Mouse (Mus musculus) heart, adult 2 months (tissue): ENCODE measurements at regions not wholly inside any gene's neighbourhood (a gene's known extent, or its start where the extent isn't known, plus 50 kb on each side); places are given as distances from the start of the nearest gene placed in this dataset.
A peak's percentile ranks its signal among the peaks of the same experiment; 100 is the strongest.

ENCODE experiments used
- DNase-seq, 2 experiments: peaks; one replicate each; pipeline ENCODE4 v3.0.0; 2021
- H3K27ac ChIP-seq: fragments of 200-600 bp; 2 replicates; pipeline ENCODE4 v1.8.1; 2022
- H3K27me3 ChIP-seq: fragments of 200-500 bp; 2 replicates; pipeline ENCODE4 v1.6.1; 2012; ENCODE audit warnings: mild to moderate bottlenecking, low read length, inconsistent platforms, mixed read lengths; ENCODE audit not compliant: control insufficient read depth, insufficient read depth
- H3K36me3 ChIP-seq: fragments of 200-500 bp; 2 replicates; pipeline ENCODE4 v1.6.1; 2012; ENCODE audit warnings: low read length, inconsistent platforms; ENCODE audit not compliant: control insufficient read depth, insufficient read depth
- H3K4me1 ChIP-seq: fragments of 200-500 bp; 2 replicates; pipeline ENCODE4 v1.6.1; 2011; ENCODE audit warnings: low read length; ENCODE audit not compliant: control insufficient read depth, insufficient read depth
- H3K4me3 ChIP-seq: fragments of 200-600 bp; 2 replicates; pipeline ENCODE4 v1.8.1; 2022
- H3K79me2 ChIP-seq: fragments of 200-500 bp; replicated peaks from 2 replicates; pipeline ENCODE4 v1.6.1; 2012; ENCODE audit warnings: mild to moderate bottlenecking, inconsistent platforms, low read length, moderate library complexity, mixed read lengths; ENCODE audit not compliant: control insufficient read depth, insufficient read depth
- H3K9ac ChIP-seq: fragments of 200-500 bp; 2 replicates; pipeline ENCODE4 v1.6.1; 2012; ENCODE audit warnings: low read depth, mild to moderate bottlenecking, control low read depth, inconsistent platforms, low read length, mixed read lengths
- CTCF ChIP-seq: fragments of 200-600 bp; IDR thresholded peaks from 2 replicates; pipeline ENCODE4 v1.8.1; 2022; ENCODE audit warnings: antibody characterized with exemption, mild to moderate bottlenecking, moderate library complexity
- EP300 ChIP-seq: fragments of 200-500 bp; IDR thresholded peaks from 2 replicates; pipeline ENCODE4 v1.6.1; 2011; ENCODE audit warnings: low read depth, low read length, control low read depth; ENCODE audit not compliant: insufficient read depth
- POLR2A ChIP-seq: fragments of 200-500 bp; IDR thresholded peaks from 2 replicates; pipeline ENCODE4 v1.6.1; 2011; ENCODE audit warnings: mild to moderate bottlenecking, low read depth, low read length, control low read depth; ENCODE audit not compliant: insufficient read depth
- WGBS: fragments of 180-500 bp; shearing (Covaris S2); methylation state at CpG from one replicate; pipeline ENCODE4 v1.1.7; 2018; 5-methylcytosine and 5-hydroxymethylcytosine counted together
- intact Hi-C: fragments of 180-260 bp; cut with DNase I; formaldehyde crosslinking; loops from one replicate; pipeline ENCODE4 v1.15.1; 2025

DNA sequence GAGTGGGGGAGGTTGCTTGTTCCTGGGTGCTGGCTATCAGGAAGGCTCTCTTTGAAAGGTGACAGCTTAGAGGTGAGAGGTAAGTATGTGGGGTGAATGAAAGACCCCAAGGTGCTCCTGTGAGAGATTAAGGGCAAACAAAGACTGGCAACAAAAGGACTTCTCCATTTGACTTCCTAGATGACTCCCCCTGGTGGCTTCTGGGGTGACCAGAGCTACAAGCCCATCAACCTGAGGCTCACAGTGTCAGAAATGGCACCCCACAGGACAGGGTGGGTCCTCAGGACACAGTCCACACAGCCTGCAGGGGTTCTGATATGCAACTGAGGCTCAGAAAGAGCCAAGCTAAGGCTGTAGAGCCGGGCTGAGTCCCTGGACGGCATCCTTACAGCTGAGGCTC is 81.2 kb upstream of the Runx3 start:
- Histone ChIP-seq H3K79me2 (no peaks in the 10 kb centered on the region), H3K27ac (no peak overlapping the region), H3K36me3 (no peaks in the 10 kb centered on the region), H3K27me3 (no peaks in the 10 kb centered on the region), H3K4me1 (no peaks in the 10 kb centered on the region), H3K4me3 (no peak overlapping the region), H3K9ac (no peak overlapping the region)
- TF ChIP-seq CTCF (peak; percentile 14; the same call in 1 of the 2 replicates), EP300 (no peak)
- intact Hi-C loops, result no loop called here
- 75% methylated on average over 2 of the region's 2 CpGs for WGBS
- no peak for DNase-seq

DNA sequence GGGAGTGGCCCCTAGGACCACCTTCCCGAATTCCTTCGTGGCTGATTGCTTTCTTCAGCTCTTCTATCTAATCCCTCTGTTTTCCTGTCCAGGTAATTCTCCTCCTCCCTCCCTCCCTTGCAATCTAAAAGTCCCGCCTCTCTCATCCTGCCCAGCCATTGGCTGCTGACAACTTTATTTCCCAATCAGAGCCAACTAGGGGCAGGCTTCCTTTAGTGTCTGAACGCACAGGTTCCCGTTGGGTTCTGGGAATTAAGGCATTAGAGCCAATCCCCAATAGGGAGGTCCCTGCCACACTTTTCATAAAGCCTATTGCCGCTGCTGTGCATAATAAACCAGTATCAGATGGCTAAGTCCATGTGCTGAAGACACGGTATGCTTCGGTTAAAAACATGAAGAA is 78.5 kb upstream of the Runx3 start:
- no peak overlapping the region for H3K9ac ChIP-seq
- H3K27ac ChIP-seq, result no peak overlapping the region
- no peaks in the 10 kb centered on the region for H3K36me3 ChIP-seq
- TF ChIP-seq POLR2A (no peak), CTCF (no peak), EP300 (no peak)
- H3K4me3 ChIP-seq, result no peak overlapping the region
- intact Hi-C loops, result no loop called here
- no peak for DNase-seq
- no peaks in the 10 kb centered on the region for H3K79me2 ChIP-seq
- H3K4me1 ChIP-seq, result no peaks in the 10 kb centered on the region
- no peaks in the 10 kb centered on the region for H3K27me3 ChIP-seq
- WGBS, result 53% methylated on average over 8 of the region's 8 CpGs

DNA sequence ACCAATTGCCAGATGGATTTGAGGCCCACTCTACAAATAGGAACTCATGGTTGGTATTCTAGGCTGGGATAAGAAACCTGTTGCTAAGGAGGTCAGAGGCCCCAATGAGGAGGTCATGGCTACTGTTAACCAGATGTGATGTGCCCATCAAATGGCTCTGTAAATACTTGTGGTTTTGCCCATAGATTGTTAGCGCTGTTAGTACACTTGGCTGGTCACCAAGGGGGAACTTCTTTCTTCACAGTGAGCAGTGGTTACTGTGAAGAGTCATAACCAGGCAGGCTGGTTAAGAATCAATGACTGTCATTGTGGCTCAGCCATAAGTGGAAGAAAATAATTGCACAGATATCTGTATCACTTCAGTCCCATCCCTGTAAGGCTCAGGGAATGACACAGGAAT is 78.0 kb upstream of the Runx3 start:
- Histone ChIP-seq H3K4me1 (no peaks in the 10 kb centered on the region), H3K9ac (no peak overlapping the region), H3K27ac (no peak overlapping the region), H3K4me3 (no peak overlapping the region), H3K79me2 (no peaks in the 10 kb centered on the region), H3K36me3 (no peaks in the 10 kb centered on the region), H3K27me3 (no peaks in the 10 kb centered on the region)
- 84% methylated on average over 1 of the region's 1 CpGs for WGBS
- TF ChIP-seq CTCF (no peak), POLR2A (no peak), EP300 (no peak)
- intact Hi-C loops, result no loop called here
- DNase-seq, result no peak

DNA sequence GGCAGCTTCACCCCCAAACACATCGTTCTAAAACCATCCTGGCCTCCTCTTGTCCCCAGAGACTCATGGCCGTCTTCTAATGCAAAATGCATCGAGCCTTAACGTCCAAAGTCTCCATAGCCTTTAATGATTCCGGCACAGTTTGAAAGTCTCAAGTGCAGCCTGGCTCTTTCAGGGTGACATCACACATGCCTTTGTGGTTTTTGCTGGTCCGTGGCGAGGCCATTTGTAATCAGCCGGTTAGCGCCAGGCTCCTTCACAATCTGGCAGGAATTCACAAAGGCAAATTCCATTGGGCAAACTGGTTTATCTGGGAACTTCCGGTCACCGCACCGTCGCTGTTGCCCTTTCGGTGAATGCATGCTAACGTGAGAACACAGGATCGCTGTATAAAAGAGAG is 75.4 kb upstream of the Runx3 start:
- no peak for TF ChIP-seq POLR2A
- Histone ChIP-seq H3K27me3 (no peaks in the 10 kb centered on the region), H3K4me3 (no peak overlapping the region), H3K9ac (no peak overlapping the region), H3K4me1 (no peaks in the 10 kb centered on the region), H3K27ac (no peak overlapping the region), H3K36me3 (no peaks in the 10 kb centered on the region), H3K79me2 (no peaks in the 10 kb centered on the region)
- WGBS, result 39% methylated on average over 16 of the region's 16 CpGs
- intact Hi-C loops, result no loop called here
- no peak for DNase-seq

DNA sequence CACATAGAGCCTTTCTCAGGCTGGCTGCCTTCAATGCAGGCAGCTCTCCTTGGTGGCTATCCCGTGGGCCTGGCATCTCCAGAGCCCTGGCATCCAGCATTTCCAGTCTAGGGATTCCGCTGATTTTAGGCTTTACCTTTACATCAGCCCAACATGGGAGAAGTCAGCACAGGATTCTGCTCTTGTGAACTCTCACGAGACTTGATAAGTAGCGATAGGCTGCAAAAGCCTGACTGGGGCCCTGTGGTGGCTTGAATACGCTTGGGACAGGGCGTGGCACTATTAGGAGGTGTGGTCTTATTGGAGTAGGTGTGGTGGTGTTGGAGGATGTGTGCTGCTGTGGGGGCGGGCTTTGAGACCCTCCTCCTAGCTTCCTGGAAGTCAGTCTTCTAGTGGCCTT is 73.8 kb upstream of the Runx3 start:
- Histone ChIP-seq H3K9ac (no peak overlapping the region), H3K36me3 (no peaks in the 10 kb centered on the region), H3K27me3 (no peaks in the 10 kb centered on the region), H3K79me2 (no peaks in the 10 kb centered on the region), H3K27ac (no peak overlapping the region), H3K4me1 (no peaks in the 10 kb centered on the region), H3K4me3 (no peak overlapping the region)
- WGBS, result 86% methylated on average over 7 of the region's 7 CpGs
- TF ChIP-seq CTCF (no peak), POLR2A (no peak), EP300 (no peak)
- intact Hi-C loops, result no loop called here
- no peak for DNase-seq

DNA sequence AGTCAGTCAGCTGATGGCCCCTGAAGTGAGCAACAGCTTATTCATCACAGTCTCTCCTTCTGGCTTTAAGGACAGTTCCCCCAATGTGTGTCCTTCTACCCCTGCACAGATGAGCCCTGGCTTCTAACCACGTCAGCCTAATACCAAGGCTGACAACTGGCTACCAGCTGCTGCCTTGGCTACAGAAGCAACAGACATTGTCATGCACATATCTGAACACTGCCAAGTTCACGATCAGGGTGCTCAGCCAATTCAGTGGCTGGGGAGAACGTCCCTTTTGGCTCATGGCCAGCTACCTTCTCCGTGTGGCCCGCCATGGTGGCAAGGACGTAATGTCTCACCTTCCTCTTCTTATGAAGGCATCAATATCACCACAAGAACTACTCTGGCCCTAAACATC is 73.2 kb upstream of the Runx3 start:
- H3K27ac ChIP-seq, result no peak overlapping the region
- H3K27me3 ChIP-seq, result no peaks in the 10 kb centered on the region
- H3K9ac ChIP-seq, result no peak overlapping the region
- WGBS, result 39% methylated on average over 6 of the region's 6 CpGs
- TF ChIP-seq CTCF (no peak), EP300 (no peak), POLR2A (no peak)
- intact Hi-C loops, result no loop called here
- no peaks in the 10 kb centered on the region for H3K36me3 ChIP-seq
- no peaks in the 10 kb centered on the region for H3K79me2 ChIP-seq
- no peaks in the 10 kb centered on the region for H3K4me1 ChIP-seq
- no peak overlapping the region for H3K4me3 ChIP-seq
- DNase-seq, result peak in 1 of 2 experiments; percentile 18
